Mouse (Mus musculus) lung, embryonic 15.5 days (tissue): ENCODE measurements around the gene Psg16. TPM values are rescaled to one million over a fixed set of nuclear protein-coding genes. Genes with fewer than 3 reads are reported as not detected.

Source experiments
- ATAC-seq: fragments of 200-750 bp; cut with Nextera tagmentation; 2 replicates; pipeline ENCODE4 v1.8.0; 2017; ENCODE audit warnings: moderate number of reproducible peaks, borderline replicate concordance; ENCODE audit not compliant: low FRiP score, low TSS enrichment; ENCODE audit errors: extremely low read depth
- H3K27ac ChIP-seq: fragments of 300-500 bp; sonication (generic); 2 replicates; pipeline ENCODE4 v1.5.1; 2015; ENCODE audit warnings: moderate library complexity, mild to moderate bottlenecking, inconsistent platforms
- H3K27me3 ChIP-seq: fragments of 300-500 bp; sonication (generic); 2 replicates; pipeline ENCODE4 v1.6.1; 2015; ENCODE audit warnings: inconsistent platforms
- H3K36me3 ChIP-seq: fragments of 300-500 bp; sonication (generic); 2 replicates; pipeline ENCODE4 v1.6.1; 2015; ENCODE audit warnings: inconsistent platforms
- H3K4me1 ChIP-seq: fragments of 300-500 bp; sonication (generic); 2 replicates; pipeline ENCODE4 v1.6.1; 2015; ENCODE audit warnings: inconsistent platforms
- H3K4me2 ChIP-seq: fragments of 300-500 bp; sonication (generic); 2 replicates; pipeline ENCODE4 v1.6.1; 2015; ENCODE audit warnings: inconsistent platforms, mild to moderate bottlenecking, moderate library complexity
- H3K4me3 ChIP-seq: fragments of 300-500 bp; sonication (generic); 2 replicates; pipeline ENCODE4 v1.5.1; 2015; ENCODE audit warnings: mild to moderate bottlenecking, inconsistent platforms
- H3K9ac ChIP-seq: fragments of 300-500 bp; sonication (generic); 2 replicates; pipeline ENCODE4 v1.6.1; 2015; ENCODE audit warnings: inconsistent platforms
- H3K9me3 ChIP-seq: fragments of 300-500 bp; sonication (generic); 2 replicates; pipeline ENCODE4 v1.6.1; 2016; ENCODE audit warnings: inconsistent platforms
- WGBS: fragments of 180-500 bp; shearing (Covaris S2); methylation state at CpG from one replicate; pipeline ENCODE4 v1.1.7; 2015; 5-methylcytosine and 5-hydroxymethylcytosine counted together
- polyA plus RNA-seq: library from polyadenylated mRNA; unstranded; fragments of >200 nt; fragmentation: Nextera tagmentation; extraction: Ambion mirVana; gene quantifications from 2 replicates; pipeline ENCODE4 v1.2.1, GENCODE M21; 2015

Gene Psg16
- 0.10 and 0.19 TPM in 2 replicates for polyA plus RNA-seq

DNA sequence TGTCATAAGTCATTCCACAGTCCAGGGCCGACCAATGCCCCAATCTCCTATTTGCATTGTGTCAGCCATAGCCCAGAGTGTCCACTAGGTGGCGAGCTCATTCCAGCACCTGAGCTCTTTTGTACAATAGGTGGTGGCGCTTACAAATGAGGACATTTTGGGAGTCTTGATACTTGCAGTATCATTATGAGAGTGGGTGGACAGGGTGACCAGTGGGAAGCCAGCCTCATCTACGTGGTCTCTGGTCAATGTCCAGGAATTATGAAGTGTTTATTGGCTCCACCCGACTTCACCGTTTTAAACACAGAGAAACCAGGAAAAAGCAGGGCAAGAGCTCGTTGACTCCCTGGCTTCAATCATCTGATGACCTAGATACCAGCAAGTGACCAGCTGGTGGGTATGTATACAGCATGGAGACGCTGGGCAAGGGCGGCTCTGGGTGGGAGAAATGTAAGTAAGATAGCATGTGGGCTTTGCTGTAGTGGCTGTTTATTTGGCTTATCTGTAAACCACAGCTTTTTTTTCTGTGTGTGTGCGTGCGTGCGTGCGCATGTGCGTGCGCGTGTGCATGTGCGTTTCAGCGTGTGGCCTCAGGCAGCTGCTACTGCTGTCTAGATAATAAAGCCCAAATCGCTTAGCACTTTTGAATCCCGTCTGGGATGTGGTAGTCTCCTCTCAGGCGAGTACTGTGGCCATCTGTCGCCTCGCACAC, at the start of gene Psg16:
Gene Psg16 (plus strand): TSS at position 137 of the 712 bp plus-strand sequence.
- Histone ChIP-seq H3K9ac (no peak within 1 kb of the TSS), H3K4me2 (no peak within 1 kb of the TSS)

DNA sequence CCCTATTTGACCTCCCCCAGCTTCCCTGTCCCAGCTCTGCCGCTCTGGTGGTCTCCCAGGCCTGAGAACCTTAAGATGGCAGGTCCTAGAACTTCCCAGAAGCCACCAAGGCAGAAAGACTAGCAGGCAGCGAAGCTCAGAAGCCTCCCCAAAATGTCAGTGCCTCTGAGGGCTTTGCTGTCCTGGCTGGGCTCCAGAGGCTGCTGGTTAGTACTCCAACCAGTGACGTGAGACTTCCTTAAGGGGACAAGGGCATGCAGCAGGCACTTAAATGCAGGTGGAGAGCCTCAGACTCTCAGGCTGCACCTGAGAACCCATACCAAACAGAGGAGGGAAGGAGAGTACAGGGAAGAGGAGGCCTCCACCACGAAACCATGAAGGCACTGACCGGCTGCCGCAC, 49.7 kb upstream of the Psg16 start:
- WGBS: 66% methylated on average over 6 of the region's 6 CpGs
- ATAC-seq: no peak
- H3K36me3 ChIP-seq: peaks cover 41% of the 10 kb centered on the region

More for the DNA sequence above, at the start of gene Psg16:
- WGBS: 54% methylated on average over 23 of the region's 23 CpGs
- ATAC-seq: peak; percentile 49; the same call in 1 of the 2 replicates
- H3K27ac ChIP-seq: no peak within 1 kb of the TSS
- no peaks in the 10 kb centered on the region; the same call in 1 of the 2 replicates for H3K27me3 ChIP-seq
- H3K9me3 ChIP-seq: no peaks in the 10 kb centered on the region
- H3K4me3 ChIP-seq: no peak within 1 kb of the TSS
- H3K36me3 ChIP-seq: no peaks in the 10 kb centered on the region
- no peaks in the 10 kb centered on the region for H3K4me1 ChIP-seq

DNA sequence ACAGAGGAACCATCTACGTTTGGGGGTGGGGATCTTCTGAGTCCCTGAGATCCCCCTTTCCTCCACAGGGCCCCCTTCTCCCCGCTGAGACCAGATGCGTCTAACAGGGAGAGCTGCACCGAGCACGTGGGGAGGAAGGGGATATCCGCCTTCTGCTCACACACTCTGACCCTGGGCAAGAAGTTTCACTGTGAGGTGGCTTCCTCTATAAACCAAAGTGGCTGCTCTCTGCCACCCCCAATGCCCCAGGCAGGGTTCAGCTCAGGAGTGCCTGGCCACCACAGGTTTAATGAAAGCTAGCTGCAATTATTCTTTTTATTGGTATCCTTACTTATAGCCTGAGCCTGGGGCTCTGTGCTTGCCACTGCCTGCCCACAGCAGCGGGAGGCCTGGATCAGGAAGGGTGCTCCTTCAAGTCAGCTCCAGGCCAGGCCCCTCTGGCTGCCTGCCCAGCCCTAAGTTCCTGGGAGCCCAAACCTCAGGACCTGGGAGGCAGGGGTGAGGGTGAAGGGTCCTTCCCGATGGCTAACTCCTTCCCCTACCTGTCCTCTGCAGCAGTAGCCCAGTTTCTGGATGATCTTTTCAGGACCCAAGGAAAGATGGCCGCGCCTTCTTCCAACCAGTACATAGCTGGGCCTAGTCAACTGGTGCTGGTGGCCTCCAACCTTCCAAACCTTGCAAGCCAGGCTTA, 48.9 kb upstream of the Psg16 start:
- Histone ChIP-seq H3K9ac (peak overlapping the region; percentile 11; the same call in 1 of the 2 replicates), H3K27me3 (no peaks in the 10 kb centered on the region), H3K36me3 (peaks cover 34% of the 10 kb centered on the region), H3K4me3 (0 out of 2 replicates have a peak overlapping the region, but pooled peaks have one; percentile 6), H3K27ac (peak overlapping the region; percentile 77), H3K4me2 (peak overlapping the region; percentile 73), H3K4me1 (peaks cover 45% of the 10 kb centered on the region), H3K9me3 (no peaks in the 10 kb centered on the region)
- ATAC-seq: no peak
- WGBS: 69% methylated on average over 10 of the region's 10 CpGs

More for the DNA sequence above, 49.7 kb upstream of the Psg16 start:
- peak overlapping the region; percentile 73; the same call in 1 of the 2 replicates for H3K4me2 ChIP-seq
- no peaks in the 10 kb centered on the region for H3K9me3 ChIP-seq
- peak overlapping the region; percentile 77 for H3K27ac ChIP-seq
- peak overlapping the region; percentile 11; the same call in 1 of the 2 replicates for H3K9ac ChIP-seq
- no peaks in the 10 kb centered on the region for H3K27me3 ChIP-seq
- H3K4me3 ChIP-seq: no peak overlapping the region
- peaks cover 45% of the 10 kb centered on the region for H3K4me1 ChIP-seq

DNA sequence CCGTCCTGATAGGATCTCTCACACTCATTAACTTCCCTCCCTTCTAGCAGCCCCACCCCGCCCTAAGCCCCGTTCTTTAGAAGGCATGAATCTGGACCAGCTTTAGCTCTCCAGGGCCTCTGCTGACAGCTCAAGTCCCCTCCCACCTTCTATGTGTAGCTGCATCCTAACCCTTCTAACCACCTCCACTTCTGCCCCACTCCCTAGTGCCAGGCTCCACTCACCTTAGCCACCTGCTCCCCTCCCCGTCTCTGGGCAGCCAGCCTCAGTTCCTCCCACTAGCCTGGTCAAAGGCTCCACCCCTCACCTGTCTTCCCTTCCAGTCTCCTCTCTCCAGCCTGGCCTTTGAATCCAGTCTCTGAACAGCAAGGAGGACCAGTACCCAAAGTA, 48.3 kb upstream of the Psg16 start:
- WGBS: 66% methylated on average over 4 of the region's 4 CpGs
- H3K9ac ChIP-seq: peak overlapping the region; percentile 11; the same call in 1 of the 2 replicates
- peaks cover 34% of the 10 kb centered on the region for H3K36me3 ChIP-seq
- H3K4me3 ChIP-seq: 0 out of 2 replicates have a peak overlapping the region, but pooled peaks have one; percentile 71
- no peaks in the 10 kb centered on the region for H3K9me3 ChIP-seq
- H3K27ac ChIP-seq: peak overlapping the region; percentile 77
- H3K4me1 ChIP-seq: peaks cover 45% of the 10 kb centered on the region
- H3K27me3 ChIP-seq: no peaks in the 10 kb centered on the region
- peak overlapping the region; percentile 73 for H3K4me2 ChIP-seq
- ATAC-seq: no peak

DNA sequence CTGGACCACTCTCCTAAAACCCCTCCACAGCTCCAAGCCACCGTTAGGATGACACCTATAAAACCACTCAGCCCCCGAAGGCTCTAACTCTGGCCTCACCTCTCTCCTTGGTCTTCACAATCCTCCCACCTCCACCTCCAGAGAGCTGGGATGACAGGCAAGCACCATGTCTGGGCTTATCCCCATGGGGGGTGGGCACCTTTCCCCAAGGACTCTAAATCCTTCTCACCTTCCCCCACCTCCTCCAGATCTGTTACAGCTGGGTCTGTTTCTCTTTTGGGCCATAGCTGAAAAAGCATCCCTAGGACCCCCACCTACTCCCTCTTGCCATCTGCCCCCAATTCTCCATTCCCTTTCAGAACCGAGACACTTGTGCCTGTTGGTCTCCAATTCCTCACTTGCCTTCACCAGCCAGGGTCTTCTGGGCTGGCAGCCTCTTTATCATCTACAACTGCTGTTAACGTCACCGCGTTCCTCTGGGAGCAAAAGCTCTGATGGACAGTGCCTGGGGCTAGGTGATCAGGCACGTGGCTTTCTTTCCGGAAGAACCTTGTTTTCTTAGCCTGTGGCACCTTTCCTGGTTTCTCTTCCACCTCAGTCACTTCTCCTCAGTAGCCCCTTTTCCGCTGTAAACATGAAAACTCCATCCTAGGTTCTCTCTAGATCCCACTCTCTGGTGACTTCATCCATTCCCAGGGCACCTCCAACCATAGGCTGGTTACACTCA, 47.8 kb upstream of the Psg16 start:
- H3K4me3 ChIP-seq: peak overlapping the region; percentile 71
- H3K4me2 ChIP-seq: peak overlapping the region; percentile 73
- H3K9ac ChIP-seq: peak overlapping the region; percentile 73
- H3K4me1 ChIP-seq: peaks cover 45% of the 10 kb centered on the region
- ATAC-seq: no peak
- 73% methylated on average over 9 of the region's 9 CpGs for WGBS
- no peaks in the 10 kb centered on the region for H3K9me3 ChIP-seq
- H3K36me3 ChIP-seq: peaks cover 33% of the 10 kb centered on the region
- no peaks in the 10 kb centered on the region for H3K27me3 ChIP-seq
- H3K27ac ChIP-seq: peak overlapping the region; percentile 77; the same call in 1 of the 2 replicates

DNA sequence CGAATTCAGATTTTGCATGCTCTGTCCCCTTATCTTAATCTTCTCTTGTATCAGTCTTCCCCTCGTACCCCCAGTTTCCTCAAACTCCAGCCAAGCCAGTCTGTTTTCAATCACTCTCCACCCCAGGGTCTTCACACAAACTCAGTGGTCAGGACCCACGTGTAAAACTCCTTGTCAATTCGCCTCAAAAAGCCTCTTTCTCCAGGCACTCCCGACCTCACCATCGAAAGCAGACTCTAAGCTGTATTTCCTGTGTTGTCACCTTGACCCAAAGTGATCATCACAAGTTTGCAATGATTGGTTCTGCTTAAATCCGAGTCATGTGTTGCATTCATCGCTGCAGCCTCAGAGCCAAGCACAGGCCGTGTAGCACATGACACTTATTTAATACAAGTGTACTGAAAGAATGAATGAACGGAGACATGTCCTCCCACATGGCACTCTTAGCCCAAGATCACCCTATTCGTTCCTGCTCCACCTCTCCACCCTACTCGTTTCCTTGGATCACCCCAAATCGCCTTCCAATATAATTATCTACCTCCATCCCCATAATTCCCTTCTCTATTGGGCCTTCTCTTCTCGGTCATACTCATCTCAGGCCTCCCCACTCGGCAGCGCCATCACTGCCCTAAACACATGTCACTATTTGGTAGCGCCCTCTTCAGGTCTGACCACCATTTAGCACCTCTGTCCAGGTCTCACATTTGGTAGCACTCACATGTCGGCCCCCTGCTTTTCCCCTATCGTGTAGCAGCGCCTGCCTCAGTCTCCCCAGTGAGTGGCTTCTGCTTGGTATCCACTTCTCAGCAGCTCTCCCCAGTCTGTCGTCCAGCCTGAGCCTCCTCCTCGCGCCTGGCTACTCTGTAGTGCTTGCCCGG, 46.9 kb upstream of the Psg16 start:
- Histone ChIP-seq H3K9ac (peak overlapping the region; percentile 73), H3K36me3 (peaks cover 33% of the 10 kb centered on the region), H3K9me3 (no peaks in the 10 kb centered on the region), H3K27me3 (no peaks in the 10 kb centered on the region), H3K27ac (peak overlapping the region; percentile 89), H3K4me3 (peak overlapping the region; percentile 71), H3K4me2 (peak overlapping the region; percentile 73), H3K4me1 (peaks cover 45% of the 10 kb centered on the region)
- 3% methylated on average over 24 of the region's 24 CpGs for WGBS
- ATAC-seq: peak; percentile 41; the same call in 1 of the 2 replicates

DNA sequence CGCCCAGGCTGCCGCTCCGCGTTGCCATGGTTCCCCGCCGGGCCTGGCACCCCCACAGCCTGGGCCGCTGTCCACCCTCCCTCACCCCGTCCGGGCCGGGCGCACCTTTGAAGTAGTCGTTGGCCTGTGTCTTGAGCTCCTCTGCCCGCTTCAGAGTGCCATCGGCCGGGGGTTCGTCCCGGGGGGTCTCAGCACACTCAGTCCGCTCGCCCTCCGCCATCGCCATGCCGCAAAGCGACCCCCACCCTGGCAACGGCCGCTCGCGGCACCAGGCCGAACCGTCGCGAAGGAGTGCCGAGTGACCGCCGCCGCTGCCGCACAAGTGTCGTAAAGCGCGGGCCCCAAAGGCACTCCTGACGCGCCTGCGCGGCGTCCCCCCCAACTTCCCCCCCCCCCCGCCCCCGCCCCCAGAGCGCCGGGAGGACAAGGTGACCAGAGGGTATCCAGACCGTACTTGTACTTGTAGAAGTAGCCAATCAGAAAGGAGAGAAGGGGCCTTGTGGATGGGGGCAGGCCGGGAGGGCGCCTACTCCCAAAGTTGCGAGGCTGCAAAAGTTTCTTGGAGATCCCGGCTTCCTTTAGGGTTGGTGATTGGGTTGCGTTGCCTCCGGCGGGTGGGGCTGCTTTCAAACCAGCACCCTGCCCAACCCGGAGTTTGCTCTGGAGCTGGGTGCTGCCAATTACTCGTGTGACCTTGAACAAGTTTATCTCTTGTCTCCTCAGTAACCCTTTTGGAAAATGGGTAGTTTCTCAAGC, 46.1 kb upstream of the Psg16 start, which contains the start of gene Ppp5c:
Gene Ppp5c (minus strand): TSS at position 337 of the 756 bp plus-strand sequence.
- peak within 1 kb of the TSS; percentile 73 for H3K4me2 ChIP-seq
- peak within 1 kb of the TSS; percentile 71 for H3K4me3 ChIP-seq
- H3K27me3 ChIP-seq: no peaks in the 10 kb centered on the region
- no peaks in the 10 kb centered on the region for H3K9me3 ChIP-seq
- ATAC-seq: peak; percentile 84
- peak within 1 kb of the TSS; percentile 73 for H3K9ac ChIP-seq
- peaks cover 33% of the 10 kb centered on the region for H3K36me3 ChIP-seq
- H3K27ac ChIP-seq: peak within 1 kb of the TSS; percentile 89
- H3K4me1 ChIP-seq: peaks cover 45% of the 10 kb centered on the region
- WGBS: under 1% methylated on average over 57 of the region's 58 CpGs

DNA sequence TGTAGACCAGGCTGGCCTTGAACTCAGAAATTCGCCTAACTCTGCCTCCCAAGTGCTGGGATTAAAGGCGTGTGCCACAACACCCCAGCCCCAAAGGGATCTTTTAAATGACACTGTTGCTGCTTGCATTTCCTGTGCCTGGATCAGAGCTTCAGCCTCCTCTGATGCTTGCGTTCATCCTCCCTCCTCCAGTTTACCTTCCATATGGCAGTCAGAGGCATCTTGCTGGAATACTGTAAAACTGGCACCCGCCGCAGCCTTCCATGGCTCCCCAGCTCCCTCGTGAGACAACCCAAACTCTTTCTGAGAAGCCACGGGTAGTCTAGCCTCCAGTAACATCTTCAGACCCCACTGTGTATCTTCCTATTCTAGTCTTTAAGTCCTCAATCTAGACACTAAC, 44.9 kb upstream of the Psg16 start:
- H3K4me1 ChIP-seq: peaks cover 34% of the 10 kb centered on the region
- 73% methylated on average over 7 of the region's 7 CpGs for WGBS
- H3K27ac ChIP-seq: 0 out of 2 replicates have a peak overlapping the region, but pooled peaks have one; percentile 12
- no peak overlapping the region for H3K4me2 ChIP-seq
- no peaks in the 10 kb centered on the region for H3K9me3 ChIP-seq
- H3K4me3 ChIP-seq: no peak overlapping the region
- H3K9ac ChIP-seq: no peak overlapping the region
- no peak for ATAC-seq
- no peaks in the 10 kb centered on the region for H3K27me3 ChIP-seq
- H3K36me3 ChIP-seq: peaks cover 38% of the 10 kb centered on the region

DNA sequence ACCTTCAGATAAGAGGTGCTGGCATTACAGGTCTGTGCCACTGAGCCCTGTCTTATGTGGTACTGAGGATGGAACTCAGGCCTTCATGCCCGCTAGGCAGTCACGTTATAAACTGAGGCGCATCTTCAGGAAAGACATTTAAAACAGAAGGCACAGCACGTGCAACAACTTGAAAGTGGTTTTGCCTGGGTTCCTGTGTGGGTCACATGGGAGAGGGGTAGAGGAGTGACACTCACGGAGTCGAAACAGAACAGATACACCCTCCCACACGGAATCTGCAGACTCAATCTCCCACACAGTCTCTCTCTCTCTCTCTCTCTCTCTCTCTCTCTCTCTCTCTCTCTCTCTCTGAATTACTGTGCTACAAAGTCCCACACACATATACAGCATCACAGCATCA, 43.6 kb upstream of the Psg16 start:
- no peak overlapping the region for H3K27ac ChIP-seq
- H3K9ac ChIP-seq: no peak overlapping the region
- 71% methylated on average over 7 of the region's 7 CpGs for WGBS

DNA sequence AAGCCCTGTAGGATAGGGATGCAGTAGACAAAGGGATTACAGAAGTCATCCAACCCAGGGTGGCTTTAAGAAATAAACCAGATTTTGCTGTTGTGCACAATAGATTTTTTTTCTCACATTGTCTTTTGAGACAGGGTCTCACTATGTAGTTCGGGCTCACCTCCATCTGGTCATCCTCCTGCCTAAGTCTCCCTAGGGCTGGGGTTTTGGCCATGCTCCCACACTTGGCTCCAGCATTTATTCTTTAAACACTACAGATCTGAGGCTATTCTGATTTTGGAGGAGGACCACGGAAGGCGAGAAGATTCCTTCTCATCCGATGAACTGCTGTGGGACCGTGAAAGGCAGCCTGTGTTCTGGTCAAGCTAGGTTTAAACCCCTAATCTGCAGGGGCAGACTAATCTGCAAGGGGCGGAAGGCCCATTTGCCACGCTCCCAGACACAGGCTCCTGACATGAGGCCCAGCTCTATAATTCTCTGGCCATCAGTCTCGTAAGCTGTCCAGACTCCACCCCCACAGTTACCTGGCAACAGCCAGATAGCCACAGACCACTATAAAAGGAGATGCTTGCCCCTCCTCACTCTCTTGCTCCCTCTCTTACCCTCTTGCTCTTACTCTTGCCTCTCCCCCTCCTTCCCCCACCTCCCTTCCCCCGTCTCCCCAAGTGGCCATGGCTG, 35.7 kb upstream of the Psg16 start:
- Histone ChIP-seq H3K4me3 (no peak overlapping the region), H3K9ac (no peak overlapping the region), H3K4me2 (no peak overlapping the region), H3K9me3 (no peaks in the 10 kb centered on the region), H3K4me1 (no peaks in the 10 kb centered on the region), H3K36me3 (peaks cover 89% of the 10 kb centered on the region), H3K27ac (no peak overlapping the region), H3K27me3 (no peaks in the 10 kb centered on the region)
- ATAC-seq: no peak
- 62% methylated on average over 9 of the region's 9 CpGs for WGBS

More for the DNA sequence above, 43.6 kb upstream of the Psg16 start:
- Histone ChIP-seq H3K27me3 (no peaks in the 10 kb centered on the region), H3K4me2 (no peak overlapping the region), H3K4me1 (peaks cover 21% of the 10 kb centered on the region), H3K9me3 (no peaks in the 10 kb centered on the region), H3K4me3 (no peak overlapping the region), H3K36me3 (peaks cover 51% of the 10 kb centered on the region)
- no peak for ATAC-seq
